Mouse (Mus musculus) cerebellum, adult 11-12 months (tissue): ENCODE data around the gene Adcy3.

ENCODE experiments used
- DNase-seq: peaks from one replicate; pipeline ENCODE4 v3.0.0; 2022

The Adcy3 gene

GRCm38 (mm10) chr12:4132941-4133846 is at the start of gene Adcy3:
Gene Adcy3 (plus strand): TSS chr12:4133103.
- DNase-seq, result peak; percentile 73

GRCm38 (mm10) chr12:4083441-4083840 is 49.5 kb upstream of the Adcy3 start:
- DNase-seq, result no peak

GRCm38 (mm10) chr12:4107383-4107782 is 25.5 kb upstream of the Adcy3 start:
- peak; percentile 72 for DNase-seq

- no peak for DNase-seq
Measured at GRCm38 (mm10) chr12:4116132-4116531, 16.8 kb upstream of the Adcy3 start.

GRCm38 (mm10) chr12:4117136-4117535 is 15.8 kb upstream of the Adcy3 start:
- DNase-seq, result no peak

- DNase-seq, result no peak
Measured at GRCm38 (mm10) chr12:4117579-4117978, 15.3 kb upstream of the Adcy3 start.

GRCm38 (mm10) chr12:4127346-4127745 is 5.6 kb upstream of the Adcy3 start:
- DNase-seq, result no peak

- no peak for DNase-seq
Measured at GRCm38 (mm10) chr12:4133847-4134212, 927 bp downstream of the Adcy3 start.

GRCm38 (mm10) chr12:4143179-4143578 is 10.3 kb downstream of the Adcy3 start:
- no peak for DNase-seq

- no peak for DNase-seq
Measured at GRCm38 (mm10) chr12:4150936-4151335, 18.0 kb downstream of the Adcy3 start.

- DNase-seq, result no peak
Measured at GRCm38 (mm10) chr12:4151969-4152368, 19.1 kb downstream of the Adcy3 start.

- peak; percentile 93 for DNase-seq
Measured at GRCm38 (mm10) chr12:4157466-4157865, 24.6 kb downstream of the Adcy3 start.

- no peak for DNase-seq
Measured at GRCm38 (mm10) chr12:4158179-4158578, 25.3 kb downstream of the Adcy3 start.

- no peak for DNase-seq
Measured at GRCm38 (mm10) chr12:4158868-4159632, 26.1 kb downstream of the Adcy3 start.

- DNase-seq, result no peak
Measured at GRCm38 (mm10) chr12:4160322-4160721, 27.4 kb downstream of the Adcy3 start.

- no peak for DNase-seq
Measured at GRCm38 (mm10) chr12:4162886-4163285, 30.0 kb downstream of the Adcy3 start.

- DNase-seq, result no peak
Measured at GRCm38 (mm10) chr12:4166970-4167369, 34.1 kb downstream of the Adcy3 start.

GRCm38 (mm10) chr12:4169058-4169457 is 36.2 kb downstream of the Adcy3 start:
- DNase-seq, result no peak

- DNase-seq, result no peak
Measured at GRCm38 (mm10) chr12:4169622-4170021, 36.7 kb downstream of the Adcy3 start.

- peak; percentile 78 for DNase-seq
Measured at GRCm38 (mm10) chr12:4173108-4173790, 40.3 kb downstream of the Adcy3 start.

GRCm38 (mm10) chr12:4178839-4179238 is 45.9 kb downstream of the Adcy3 start:
- DNase-seq, result no peak

GRCm38 (mm10) chr12:4179671-4180233 is 46.8 kb downstream of the Adcy3 start:
- DNase-seq, result no peak

- DNase-seq, result no peak
Measured at GRCm38 (mm10) chr12:4180507-4180906, 47.6 kb downstream of the Adcy3 start.
